In the genomic region with DNA sequence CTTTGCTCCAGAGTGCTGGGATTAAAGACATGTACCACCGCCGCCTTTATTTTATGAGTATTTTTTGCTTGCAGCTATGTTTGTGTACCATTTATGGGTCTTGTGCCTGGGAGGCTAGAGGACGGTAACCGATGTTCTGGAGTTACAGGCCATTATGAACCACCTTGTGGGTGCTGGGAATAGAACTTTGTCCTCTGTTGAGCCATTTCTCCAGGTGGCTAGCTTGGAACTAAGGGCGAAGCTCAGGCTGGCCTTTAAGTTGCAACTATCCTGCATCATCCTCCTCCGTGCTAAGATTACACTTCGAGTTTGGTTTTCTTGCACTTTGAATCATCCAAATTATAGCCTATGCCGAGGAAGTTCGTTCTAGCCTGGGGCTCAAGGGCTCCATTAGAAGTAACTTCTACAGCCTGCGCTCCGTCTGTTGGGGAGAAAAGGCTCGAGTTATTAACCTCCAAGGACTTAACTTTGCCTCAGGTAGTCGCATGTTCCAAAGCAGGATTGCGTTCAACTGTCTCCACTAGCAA, we compare ENCODE assay signal across 7 mouse cellular contexts. TPM values are rescaled to one million over a fixed set of nuclear protein-coding genes. Genes with fewer than 3 reads are reported as not detected.
DNase-seq lines count a peak whose midpoint lies in the region; ATAC-seq and TF ChIP-seq lines count a peak whose summit lies in the region.

No protein-coding gene starts in this region.

- peak overlapping the region; percentile 74 for H3K9ac ChIP-seq in lung, embryonic 14.5 days

- H3K27me3 ChIP-seq in lung, embryonic 14.5 days (ENCODE audit: insufficient read depth, low read length): no peaks in the 10 kb centered on the region
- no peaks in the 10 kb centered on the region for H3K27me3 ChIP-seq in limb, embryonic 10.5 days (ENCODE audit: low read depth, poor library complexity, severe bottlenecking)

- TF ChIP-seq CTCF in lung, embryonic 14.5 days (IDR thresholded peaks at IDR 0.05; ENCODE audit: low read depth): no peak
- no peak for TF ChIP-seq CTCF in embryonic fibroblast, embryonic 13.5 days (IDR thresholded peaks at IDR 0.05; ENCODE audit: borderline replicate concordance, insufficient read depth, low read length)
- TF ChIP-seq CTCF in olfactory bulb, adult 2 months (IDR thresholded peaks at IDR 0.05; ENCODE audit: insufficient read depth, low read depth, low read length): no peak

- peak; percentile 25 for ATAC-seq in lung, embryonic 14.5 days (ENCODE audit: insufficient read depth)

- peak overlapping the region; percentile 46; the same call in 1 of the 2 replicates for H3K27ac ChIP-seq in lung, embryonic 14.5 days (ENCODE audit: low read depth)
- H3K27ac ChIP-seq in embryonic fibroblast, embryonic 13.5 days (ENCODE audit: insufficient read depth, low read length): peak overlapping the region; percentile 44
- H3K27ac ChIP-seq in limb, embryonic 10.5 days: peak overlapping the region; percentile 80
- no peak overlapping the region for H3K27ac ChIP-seq in olfactory bulb, adult 2 months (ENCODE audit: insufficient read depth, low read depth, low read length)

- 0 out of 2 replicates have a peak, but pooled peaks cover 4% of the 10 kb centered on the region for H3K4me1 ChIP-seq in lung, embryonic 14.5 days (ENCODE audit: insufficient read depth)
- H3K4me1 ChIP-seq in embryonic fibroblast, embryonic 13.5 days (ENCODE audit: control insufficient read depth, insufficient read depth, low read length): no peaks in the 10 kb centered on the region; the same call in 1 of the 2 replicates
- peaks cover 11% of the 10 kb centered on the region for H3K4me1 ChIP-seq in limb, embryonic 10.5 days
- H3K4me1 ChIP-seq in olfactory bulb, adult 2 months (ENCODE audit: control insufficient read depth, insufficient read depth, low read length): no peaks in the 10 kb centered on the region

- no peak for TF ChIP-seq POLR2A in embryonic fibroblast, embryonic 13.5 days (IDR thresholded peaks at IDR 0.05; ENCODE audit: low read depth, low read length)
- no peak; the same call in 1 of the 2 replicates for TF ChIP-seq POLR2A in olfactory bulb, adult 2 months (IDR thresholded peaks at IDR 0.05; ENCODE audit: insufficient read depth, low read depth, low read length)

- H3K4me2 ChIP-seq in lung, embryonic 14.5 days: peak overlapping the region; percentile 85

- no peak for DNase-seq in lung, embryonic 14.5 days
- no peak for DNase-seq in lung, postnatal 10 days
- no peak for DNase-seq in limb, embryonic 10.5 days (ENCODE audit: low spot score)
- no peak for DNase-seq in thymus, adult 18-20 months
- no peak for DNase-seq in right cerebral cortex, postnatal 14 days

- H3K9me3 ChIP-seq in lung, embryonic 14.5 days (ENCODE audit: low read depth, low read length): no peaks in the 10 kb centered on the region
- H3K9me3 ChIP-seq in limb, embryonic 10.5 days (replicated peaks): no peaks in the 10 kb centered on the region

- H3K36me3 ChIP-seq in lung, embryonic 14.5 days (ENCODE audit: insufficient read depth): peaks cover 10% of the 10 kb centered on the region; the same call in 1 of the 2 replicates
- H3K36me3 ChIP-seq in limb, embryonic 10.5 days: peaks cover 17% of the 10 kb centered on the region

- peak overlapping the region; percentile 84 for H3K4me3 ChIP-seq in lung, embryonic 14.5 days (ENCODE audit: low read depth, low read length)
- H3K4me3 ChIP-seq in embryonic fibroblast, embryonic 13.5 days (ENCODE audit: insufficient read depth, low read length): peak overlapping the region; percentile 49
- peak overlapping the region; percentile 71 for H3K4me3 ChIP-seq in limb, embryonic 10.5 days
- peak overlapping the region; percentile 85 for H3K4me3 ChIP-seq in olfactory bulb, adult 2 months (ENCODE audit: insufficient read depth, low read depth, low read length)

- 9% methylated on average over 14 of the region's 14 CpGs for WGBS in lung, embryonic 14.5 days
- WGBS in limb, embryonic 10.5 days: 11% methylated on average over 14 of the region's 14 CpGs
- 9% methylated on average over 14 of the region's 14 CpGs for WGBS in olfactory bulb, adult 2 months

RNA-seq across cellular contexts. Expression of gene Ttc27, which starts 0.4 kb away (rescaled TPM):
- 25.6 and 26.2 TPM in 2 replicates for polyA plus RNA-seq in lung, embryonic 14.5 days (2014; fragmentation: Nextera tagmentation; extraction: Ambion mirVana)
- 23.7 and 25.6 TPM in 2 replicates for polyA plus RNA-seq in embryonic fibroblast, embryonic 13.5 days (2011; ENCODE audit: insufficient read length, low read depth, missing spikeins)
- 31.2 and 31.5 TPM in 2 replicates for polyA plus RNA-seq in limb, embryonic 10.5 days (2016; fragmentation: Nextera tagmentation; extraction: Ambion mirVana)
- not detected in 2 replicates for polyA plus RNA-seq in olfactory bulb, adult 2 months (2012; ENCODE audit: insufficient read depth, insufficient read length, low replicate concordance, missing spikeins)
